Mouse (Mus musculus) myocyte (in vitro differentiated cells): Measurements from ENCODE around the gene Pkn1.

Experiments
- E2F4 ChIP-seq: IDR thresholded peaks from one replicate; pipeline ENCODE4 v1.6.1; 2011; ENCODE audit warnings: mild to moderate bottlenecking, control low read depth, moderate library complexity; ENCODE audit not compliant: insufficient read depth
- MAX ChIP-seq: IDR thresholded peaks from one replicate; pipeline ENCODE4 v1.6.1; 2011; ENCODE audit warnings: low read depth, mild to moderate bottlenecking, control low read depth
- MYOG ChIP-seq, 3 experiments: IDR thresholded peaks; one replicate each; pipeline ENCODE4 v1.6.1; 2011; ENCODE audit warnings: control low read depth in 2 of 3, low read depth in 2 of 3, mild to moderate bottlenecking in 2 of 3; ENCODE audit not compliant: insufficient read length in 2 of 3, control insufficient read depth in 1 of 3, insufficient read depth in 1 of 3
- POLR2A ChIP-seq: IDR thresholded peaks from one replicate; pipeline ENCODE4 v1.6.1; 2011; ENCODE audit warnings: low read depth, mild to moderate bottlenecking, control low read depth, moderate library complexity; ENCODE audit not compliant: insufficient read length
- POLR2AphosphoS2 ChIP-seq: IDR thresholded peaks from one replicate; pipeline ENCODE4 v1.6.1; 2011; ENCODE audit warnings: low read depth, control low read depth; ENCODE audit not compliant: insufficient read length

DNA sequence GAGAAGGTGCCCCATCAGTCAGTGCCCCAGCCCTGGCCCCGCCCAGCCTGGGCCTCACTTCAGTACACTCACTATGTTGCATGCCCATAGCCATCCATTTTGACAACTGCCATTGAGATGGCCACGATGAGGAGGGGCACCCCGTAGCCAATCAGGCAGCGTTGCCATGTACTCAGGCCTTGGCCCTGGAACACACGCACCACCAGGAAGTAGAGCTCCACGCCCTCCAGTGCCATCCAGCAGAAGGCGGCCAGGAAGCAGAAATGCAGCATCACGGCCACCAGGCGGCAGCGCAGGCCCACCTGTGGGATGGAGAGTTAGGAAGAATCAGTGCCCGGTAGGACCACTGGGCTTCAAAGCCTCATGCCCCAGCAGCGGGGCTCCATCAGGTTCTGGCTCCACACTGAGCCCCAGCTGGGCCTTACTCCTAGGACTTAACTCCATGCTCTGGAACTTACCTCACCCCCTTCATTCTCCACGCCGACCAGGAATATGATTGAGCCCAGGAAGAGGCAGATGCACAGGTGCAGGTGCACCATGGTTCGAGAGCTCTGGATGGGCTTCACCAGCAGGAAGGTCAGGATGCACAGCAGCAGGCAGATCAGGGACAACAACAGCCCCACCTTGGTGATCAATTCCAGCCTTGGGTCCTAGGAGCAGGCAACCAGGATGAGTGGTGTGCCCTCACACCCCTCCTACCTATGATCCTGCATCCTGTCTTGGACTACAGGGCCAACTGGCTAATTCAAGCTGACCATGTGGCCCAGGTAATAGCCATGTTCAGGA lies 25.9 kb upstream of the Pkn1 start:
- TF ChIP-seq POLR2A (peak; percentile 36), MAX (no peak), POLR2AphosphoS2 (peak; percentile 95), E2F4 (no peak), MYOG (IDR thresholded peaks at IDR 0.05; ENCODE audit: control insufficient read depth in 1 of 3, insufficient read depth in 1 of 3, insufficient read length in 2 of 3, low read depth in 2 of 3) (no peak)
